Mouse (Mus musculus): ENCODE results near the gene Nxph4. TPM values are rescaled to one million over a fixed set of nuclear protein-coding genes. Genes with fewer than 3 reads are reported as not detected.

The Nxph4 gene
- not detected for polyA plus RNA-seq (2017; shearing (Covaris generic))

DNA sequence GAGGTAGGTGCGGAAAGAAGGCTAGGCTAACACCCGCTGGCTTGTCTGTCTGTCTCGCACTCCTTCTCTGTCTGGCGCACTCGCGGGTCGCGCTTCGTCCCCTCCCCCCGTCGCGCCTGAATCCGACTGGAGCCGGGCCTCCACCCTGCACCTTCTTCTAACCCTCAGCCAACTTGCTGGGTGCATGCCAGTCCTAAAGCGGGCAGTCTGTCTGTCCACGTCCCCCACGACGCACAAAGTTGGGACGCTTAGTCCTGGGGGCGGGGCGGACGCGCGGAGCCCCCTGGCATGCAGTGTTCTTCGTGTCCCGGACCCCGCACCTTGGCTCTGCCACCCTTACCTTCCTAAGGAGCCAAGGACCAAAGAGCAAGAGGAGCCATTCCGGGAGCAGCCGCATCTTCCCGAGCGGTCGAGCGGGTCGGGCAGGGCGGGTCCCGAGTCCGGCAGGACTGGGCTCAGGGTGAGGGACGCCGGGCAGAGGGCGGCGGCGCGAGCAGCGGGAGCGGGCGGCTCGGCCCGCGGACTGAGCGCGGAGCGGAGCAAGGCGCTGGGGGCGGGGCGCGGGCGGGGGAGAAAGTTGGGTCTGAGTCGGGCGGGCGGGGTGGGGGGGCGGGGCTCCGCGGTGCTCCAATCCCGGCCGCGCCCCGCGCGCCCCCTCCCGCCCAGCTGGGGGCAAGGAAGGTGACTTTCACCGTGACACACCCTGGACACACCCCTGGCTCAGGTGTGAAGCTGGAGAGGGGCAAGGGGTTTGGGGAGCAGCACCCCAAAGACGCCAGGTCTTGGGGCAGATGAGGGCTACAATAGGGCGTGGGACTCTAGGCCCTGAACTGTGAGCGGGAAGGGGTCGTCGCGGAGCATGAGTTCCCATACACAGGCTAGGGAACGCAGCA lies at the start of gene Nxph4:
Gene Nxph4, minus strand, starts transcription at position 524 of the 893 bp plus-strand sequence.

DNA sequence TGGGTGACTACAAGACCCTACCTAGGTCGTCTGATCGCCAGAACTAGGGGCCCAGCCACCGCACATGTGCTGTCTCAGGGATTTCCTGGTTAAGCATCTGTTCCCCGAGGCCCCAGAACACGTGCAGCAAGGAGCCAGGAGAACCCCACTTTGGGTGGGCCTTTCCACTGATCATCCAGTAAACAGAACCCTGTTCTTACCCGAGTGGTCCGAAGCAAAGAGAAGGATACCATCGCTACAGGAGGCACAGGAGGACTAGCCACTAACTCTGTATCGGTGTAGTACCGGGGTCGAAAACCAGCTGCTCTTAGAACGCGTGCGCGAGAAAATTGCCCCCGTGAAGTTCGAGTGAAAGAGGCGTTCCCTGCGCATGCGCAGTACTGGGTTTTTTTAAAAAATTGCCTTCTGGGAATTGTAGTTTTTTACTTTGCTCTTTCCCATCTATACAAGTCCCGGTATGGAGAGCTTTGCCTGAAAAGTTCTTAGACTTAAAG lies 12.2 kb downstream of the Nxph4 start, which contains the start of gene Shmt2:
Gene Shmt2, minus strand, starts transcription at position 357 of the 494 bp plus-strand sequence.

DNA sequence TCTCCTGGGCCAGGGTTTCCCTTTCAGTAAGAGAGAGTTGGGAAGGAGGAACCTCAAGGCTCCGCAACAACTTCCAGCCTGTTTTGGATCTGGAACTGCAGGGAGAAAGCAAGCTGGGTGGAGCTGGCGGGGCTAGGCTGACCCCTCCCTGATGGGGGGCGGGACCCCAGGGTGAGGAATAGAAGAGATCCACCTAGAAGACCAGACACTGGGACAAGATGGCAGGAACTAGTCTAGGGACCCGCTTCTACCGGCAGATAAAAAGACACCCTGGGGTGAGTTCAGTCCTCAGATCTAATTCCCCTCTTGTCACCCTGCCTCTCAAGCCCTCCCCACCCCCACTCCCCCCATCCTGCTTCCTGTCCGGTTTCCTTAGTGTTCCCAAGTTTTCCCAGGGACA lies 19.6 kb downstream of the Nxph4 start, which contains the start of gene Ndufa4l2:
Gene Ndufa4l2, plus strand, starts transcription at position 204 of the 400 bp plus-strand sequence.

DNA sequence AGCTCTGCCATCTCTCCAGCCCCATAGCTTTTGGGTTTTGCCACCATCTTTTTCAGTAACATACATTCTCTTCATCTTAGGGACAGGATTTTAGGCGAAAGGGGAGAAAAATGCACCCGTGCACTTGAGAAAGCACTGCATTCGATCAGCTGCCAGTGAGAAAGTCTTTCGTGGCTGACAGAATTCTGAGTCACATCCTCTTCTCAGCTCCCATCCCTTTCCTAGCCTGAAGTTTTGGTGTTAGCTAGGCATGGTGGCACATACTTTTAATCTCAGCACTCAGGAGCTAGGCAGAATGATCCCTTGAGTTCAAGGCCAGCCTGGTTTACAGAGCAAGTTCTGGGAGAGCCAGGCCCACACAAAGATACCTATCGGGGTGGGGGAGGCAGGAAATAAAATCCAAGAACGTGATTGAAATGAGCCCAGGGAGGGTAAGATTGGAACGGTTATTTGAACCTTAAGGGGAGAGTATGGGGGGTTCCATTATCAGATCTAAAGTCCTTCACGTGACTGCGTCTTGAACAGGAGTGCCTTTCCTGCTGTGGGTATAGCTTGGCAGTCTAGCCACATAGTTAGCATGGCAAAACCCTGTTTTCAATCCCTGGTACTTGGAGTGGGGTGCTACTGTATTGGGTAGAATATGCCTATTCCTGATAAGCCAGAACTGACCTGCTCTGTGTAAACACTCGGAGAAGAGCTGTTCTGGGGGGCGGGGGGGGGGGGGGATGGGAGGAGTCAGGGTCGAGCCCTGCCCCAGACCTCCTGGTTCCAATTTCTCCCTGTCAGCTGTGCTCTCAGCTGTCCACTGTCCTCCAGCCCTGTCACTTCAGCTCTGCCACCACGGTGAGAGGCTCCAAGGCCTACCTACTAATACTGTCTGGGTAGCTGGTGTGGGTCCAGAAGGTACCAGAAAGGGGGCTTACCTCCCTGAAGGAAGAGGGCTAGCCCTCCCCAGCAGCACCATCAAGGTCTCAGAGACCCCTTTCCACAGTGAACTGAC lies 33.2 kb downstream of the Nxph4 start, which contains the start of gene Stac3:
Gene Stac3, plus strand, starts transcription at position 793 of the 1,000 bp plus-strand sequence.

Other genes starting within 250 kb of the Nxph4 start
- 8.6 TPM for gene Mbd6, start 245.5 kb downstream of the Nxph4 start, polyA plus RNA-seq (2017; shearing (Covaris generic))
- gene Mars, start 222.8 kb downstream of the Nxph4 start, polyA plus RNA-seq (2017; shearing (Covaris generic)), result 62.5 TPM
- 264 TPM for gene Arhgap9, start 212.6 kb downstream of the Nxph4 start, polyA plus RNA-seq (2017; shearing (Covaris generic))
- gene Gli1, start 192.6 kb downstream of the Nxph4 start, polyA plus RNA-seq (2017; shearing (Covaris generic)), result 0.47 TPM
- not detected for gene Inhbe, start 180.1 kb downstream of the Nxph4 start, polyA plus RNA-seq (2017; shearing (Covaris generic))
- not detected for gene Inhbc, start 164.1 kb downstream of the Nxph4 start, polyA plus RNA-seq (2017; shearing (Covaris generic))
- 33.6 TPM for gene R3hdm2, start 154.2 kb downstream of the Nxph4 start, polyA plus RNA-seq (2017; shearing (Covaris generic))
- not detected for gene Stac3, start 32.9 kb downstream of the Nxph4 start, polyA plus RNA-seq (2017; shearing (Covaris generic))
- gene Ndufa4l2, start 19.6 kb downstream of the Nxph4 start, polyA plus RNA-seq (2017; shearing (Covaris generic)), result not detected
- gene Shmt2, start 12.1 kb downstream of the Nxph4 start, polyA plus RNA-seq (2017; shearing (Covaris generic)), result 85.1 TPM
- not detected for gene Lrp1, start 86.6 kb upstream of the Nxph4 start, polyA plus RNA-seq (2017; shearing (Covaris generic))
- 246 TPM for gene Stat6, start 108.4 kb upstream of the Nxph4 start, polyA plus RNA-seq (2017; shearing (Covaris generic))
- 8.2 TPM for gene Nemp1, start 132.3 kb upstream of the Nxph4 start, polyA plus RNA-seq (2017; shearing (Covaris generic))
- 50.2 TPM for gene Nab2, start 134.0 kb upstream of the Nxph4 start, polyA plus RNA-seq (2017; shearing (Covaris generic))
- 0.16 TPM for gene Myo1a, start 170.6 kb upstream of the Nxph4 start, polyA plus RNA-seq (2017; shearing (Covaris generic))
- not detected for gene Tac2, start 189.9 kb upstream of the Nxph4 start, polyA plus RNA-seq (2017; shearing (Covaris generic))
- 0.66 TPM for gene Zbtb39, start 205.0 kb upstream of the Nxph4 start, polyA plus RNA-seq (2017; shearing (Covaris generic))
- not detected for gene Gpr182, start 217.2 kb upstream of the Nxph4 start, polyA plus RNA-seq (2017; shearing (Covaris generic))
- not detected for gene Rdh1, start 225.2 kb upstream of the Nxph4 start, polyA plus RNA-seq (2017; shearing (Covaris generic))
- gene Rdh16f1, start 225.2 kb upstream of the Nxph4 start, polyA plus RNA-seq (2017; shearing (Covaris generic)), result not detected
- 0.25 TPM for gene Rdh9, start 241.8 kb upstream of the Nxph4 start, polyA plus RNA-seq (2017; shearing (Covaris generic))